Mouse (Mus musculus) adipocyte (in vitro differentiated cells): ENCODE measurements at regions not wholly inside any gene's neighbourhood (a gene's known extent, or its start where the extent isn't known, plus 50 kb on each side); places are given as distances from the start of the nearest gene placed in this dataset.

Experiments
- DNase-seq: peaks from one replicate; pipeline ENCODE4 v3.0.0-alpha.2; 2016; ENCODE audit warnings: low spot score

GRCm38 (mm10) chr8:128223522-128223921 is 134.9 kb upstream of the Nrp1 start:
- no peak for DNase-seq

- no peak for DNase-seq
These were observed 133.3 kb upstream of the Nrp1 start for GRCm38 (mm10) chr8:128225123-128225522.

DNA sequence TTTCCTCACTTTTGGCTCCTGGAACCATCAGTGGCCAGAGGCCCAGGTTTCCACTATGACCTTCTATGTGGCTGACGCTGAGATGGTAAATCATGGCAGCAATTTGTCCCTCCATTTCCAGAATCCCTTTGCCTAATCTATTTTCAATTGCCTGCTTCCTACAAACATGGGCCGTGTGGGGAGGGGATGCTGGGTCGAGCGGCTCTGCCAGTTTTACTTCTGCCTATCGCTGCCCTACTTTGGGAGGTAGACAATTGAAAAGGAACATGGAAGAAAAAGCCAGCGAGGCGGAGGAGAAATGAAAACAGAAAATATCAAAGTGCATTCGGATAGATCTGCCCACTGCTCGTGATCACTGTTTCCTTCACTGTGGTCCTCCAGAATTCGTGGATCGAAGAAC is 123.3 kb upstream of the Nrp1 start:
- DNase-seq, result no peak

DNA sequence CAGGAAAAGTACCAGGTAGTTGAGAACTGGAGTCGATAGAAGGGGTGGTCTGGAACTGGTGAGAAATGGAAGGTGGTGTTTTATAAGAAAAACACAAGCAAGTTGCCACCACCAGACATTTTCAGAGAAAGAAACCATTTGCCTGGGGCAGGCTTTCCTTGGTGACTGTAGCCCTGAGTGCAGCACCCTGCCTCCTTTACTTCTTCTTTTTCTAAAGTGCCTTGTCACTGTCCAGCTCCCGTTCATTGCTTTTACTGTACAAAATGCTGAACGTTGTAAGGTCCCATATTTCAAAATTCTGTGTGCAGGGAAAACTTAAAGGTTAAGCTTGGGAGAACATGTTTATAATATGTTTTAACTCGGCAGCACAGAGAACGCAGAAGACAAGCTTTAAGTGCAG is 122.9 kb upstream of the Nrp1 start:
- DNase-seq, result no peak

DNA sequence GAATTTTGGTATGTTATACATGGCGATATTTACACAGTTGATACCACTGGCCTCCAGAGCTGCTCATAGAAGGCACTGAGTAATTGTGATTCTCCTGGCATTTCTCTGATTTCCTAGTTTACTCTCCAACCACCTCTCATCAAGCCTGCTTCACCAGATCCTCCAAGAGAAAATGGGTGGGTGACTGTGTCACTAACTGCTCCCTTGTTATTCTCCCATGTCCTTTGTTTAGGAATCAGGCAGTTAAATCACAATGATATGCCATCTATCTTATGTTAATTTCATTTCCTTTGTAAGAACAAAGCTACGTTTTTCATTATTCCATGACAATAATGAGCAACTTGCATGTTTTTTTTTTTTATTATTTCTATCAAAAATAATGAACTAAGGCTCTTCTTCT is 122.3 kb upstream of the Nrp1 start:
- no peak for DNase-seq

DNA sequence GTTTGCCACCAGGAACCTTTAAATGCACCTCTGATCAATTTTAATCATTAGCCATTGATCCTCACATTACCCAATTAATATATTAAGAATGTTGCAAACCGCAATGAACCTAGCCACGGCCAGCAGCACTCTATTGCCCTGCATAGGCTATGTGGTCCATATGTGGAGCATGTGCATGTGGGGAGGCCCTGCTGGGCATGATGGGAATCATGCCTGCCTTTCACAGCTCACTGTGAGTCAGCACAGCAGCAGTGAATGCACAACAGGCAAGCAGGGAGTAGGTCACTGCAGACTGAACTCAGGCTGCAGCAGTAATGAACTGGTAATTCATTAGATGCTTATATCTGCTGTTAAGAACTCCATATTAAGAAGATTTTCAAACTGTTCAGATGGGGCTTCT is 119.5 kb upstream of the Nrp1 start:
- DNase-seq, result peak; percentile 3

DNA sequence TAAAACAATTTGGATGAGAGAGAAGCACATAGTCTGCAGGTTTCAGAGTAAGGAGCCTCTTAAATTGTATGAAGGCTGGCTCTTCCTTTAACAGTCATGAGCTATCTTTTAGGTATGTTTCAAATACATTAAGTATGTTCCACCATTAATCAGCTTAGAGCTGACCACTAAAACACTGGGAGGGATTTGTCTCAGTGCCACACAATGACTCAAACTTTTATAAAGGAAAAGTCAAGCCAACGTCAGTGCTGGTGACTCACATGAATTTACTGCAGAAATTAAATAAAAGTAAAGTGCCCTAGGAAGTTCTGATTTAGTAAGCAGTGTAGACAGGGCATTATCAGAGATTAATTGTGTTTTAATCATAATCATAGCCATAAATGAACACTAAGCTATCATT is 118.6 kb upstream of the Nrp1 start:
- DNase-seq, result peak; percentile 40

DNA sequence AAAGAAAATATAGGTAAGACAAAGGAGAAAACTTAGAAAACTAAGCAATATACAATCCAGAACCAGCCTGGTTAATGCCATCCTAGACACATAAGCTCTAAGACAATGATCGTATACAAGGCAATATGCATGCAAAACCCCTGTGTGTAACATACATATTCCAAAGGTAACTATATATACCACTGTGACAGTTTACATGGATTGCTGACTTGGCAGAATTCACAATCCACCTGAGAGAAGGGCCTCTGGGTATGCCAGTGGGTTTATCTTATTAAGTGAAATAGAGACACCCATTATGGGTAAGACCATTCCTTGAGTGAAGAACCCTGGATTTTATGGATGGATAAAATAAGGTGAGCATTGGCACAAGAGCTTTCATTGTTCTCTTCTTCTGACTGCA is 117.2 kb upstream of the Nrp1 start:
- DNase-seq, result no peak

DNA sequence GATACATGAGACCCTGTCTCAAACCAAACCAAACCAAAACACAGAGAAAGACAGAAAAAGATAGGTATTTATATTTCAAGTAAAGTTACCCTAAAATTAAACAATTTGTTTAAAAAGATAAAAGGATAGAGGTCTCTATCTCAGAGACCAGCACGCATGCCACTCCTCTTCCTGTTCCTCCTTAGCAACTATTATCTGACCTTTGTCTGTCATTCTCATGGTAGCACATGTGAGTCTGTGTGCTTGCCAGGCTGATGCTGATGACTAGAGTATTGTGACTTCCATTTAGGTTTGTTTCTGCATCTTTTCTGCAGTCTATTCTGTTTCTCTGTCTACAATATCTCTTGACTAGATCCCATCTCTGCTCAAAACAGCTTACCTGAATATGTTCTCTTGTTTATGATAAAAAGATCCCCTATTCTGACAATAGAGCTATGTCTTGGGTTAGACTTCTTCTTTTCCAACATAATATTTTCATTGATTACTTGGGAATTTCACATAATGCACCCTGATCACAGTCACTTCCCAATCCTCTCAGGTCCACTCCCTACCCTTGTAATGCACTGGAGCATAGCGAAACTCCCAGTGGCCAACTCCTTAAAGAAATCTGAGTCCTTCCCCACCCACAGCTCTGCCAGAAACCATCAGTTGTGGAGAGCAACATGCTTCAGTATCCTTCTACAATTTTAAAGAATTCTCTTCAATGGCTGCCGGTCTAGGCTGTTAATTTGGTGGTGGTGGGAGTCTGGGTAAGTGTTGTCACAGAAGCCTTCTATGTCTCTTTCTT is 115.7 kb upstream of the Nrp1 start:
- DNase-seq, result no peak

- DNase-seq, result no peak
These were observed 106.7 kb upstream of the Nrp1 start for GRCm38 (mm10) chr8:128251723-128252122.

DNA sequence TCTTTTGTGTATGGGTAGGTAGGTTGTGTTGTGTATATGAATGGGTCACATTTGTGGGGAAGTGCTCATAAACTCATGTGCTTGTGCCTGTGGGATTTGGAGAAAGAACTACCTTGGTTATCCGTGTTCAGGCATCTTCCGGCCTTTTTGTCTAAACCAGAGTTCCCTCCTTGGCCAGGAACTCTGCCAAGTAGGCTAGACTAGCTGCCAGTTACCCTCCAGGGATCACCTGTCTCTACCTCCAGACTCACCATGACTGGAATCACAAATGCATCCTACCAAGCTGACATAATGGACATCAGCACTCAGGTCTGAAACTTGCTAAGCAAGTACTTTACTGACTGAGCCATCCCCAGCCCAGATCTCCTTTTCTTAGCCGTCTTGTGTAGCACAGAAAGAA is 97.6 kb upstream of the Nrp1 start:
- DNase-seq, result no peak

GRCm38 (mm10) chr8:128261367-128261766 is 97.0 kb upstream of the Nrp1 start:
- no peak for DNase-seq

GRCm38 (mm10) chr8:128263251-128263947 is 95.0 kb upstream of the Nrp1 start:
- DNase-seq, result no peak

DNA sequence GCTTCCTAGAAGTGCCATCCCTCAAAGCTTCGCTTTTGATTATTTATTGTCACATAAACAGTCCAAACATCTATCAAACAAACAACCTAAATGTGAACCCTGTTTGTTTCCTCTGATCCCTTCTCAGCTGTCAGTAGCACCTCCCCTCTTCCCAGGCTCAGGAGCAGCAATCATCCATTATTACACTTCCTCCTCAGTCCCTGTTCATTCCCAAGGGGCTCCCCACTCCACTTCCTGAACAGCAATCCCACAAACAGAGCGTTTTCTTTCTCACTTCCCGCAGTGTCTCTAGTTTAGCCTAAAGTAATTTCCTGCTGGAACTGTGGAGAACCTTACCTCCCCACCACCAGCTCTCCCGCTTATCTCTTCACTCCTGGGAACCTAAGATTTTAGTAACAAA is 91.1 kb upstream of the Nrp1 start:
- DNase-seq, result no peak

GRCm38 (mm10) chr8:128268010-128268409 is 90.4 kb upstream of the Nrp1 start:
- DNase-seq, result no peak

GRCm38 (mm10) chr8:128269546-128269945 is 88.9 kb upstream of the Nrp1 start:
- DNase-seq, result no peak

- DNase-seq, result peak; percentile 67
These were observed 85.5 kb upstream of the Nrp1 start for GRCm38 (mm10) chr8:128272866-128273344.

DNA sequence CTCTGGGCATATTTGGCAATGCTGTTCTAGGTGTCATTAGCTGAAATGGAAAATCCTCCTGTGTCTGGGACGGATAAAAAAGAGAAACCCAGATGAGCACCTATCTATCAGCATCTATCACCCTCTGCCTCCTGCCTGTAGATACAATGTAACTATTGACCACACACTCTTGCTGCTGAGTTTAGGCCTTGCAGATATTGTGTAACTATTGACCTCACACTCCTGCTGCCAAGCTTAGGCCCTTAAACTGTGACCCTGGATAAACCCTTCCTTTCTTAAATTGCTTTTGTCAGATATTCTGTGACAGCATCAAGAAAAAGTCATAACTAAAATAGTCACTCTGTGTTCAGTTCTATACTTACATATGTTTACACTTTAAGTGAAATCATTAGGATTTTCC is 81.9 kb upstream of the Nrp1 start:
- peak; percentile 8 for DNase-seq

DNA sequence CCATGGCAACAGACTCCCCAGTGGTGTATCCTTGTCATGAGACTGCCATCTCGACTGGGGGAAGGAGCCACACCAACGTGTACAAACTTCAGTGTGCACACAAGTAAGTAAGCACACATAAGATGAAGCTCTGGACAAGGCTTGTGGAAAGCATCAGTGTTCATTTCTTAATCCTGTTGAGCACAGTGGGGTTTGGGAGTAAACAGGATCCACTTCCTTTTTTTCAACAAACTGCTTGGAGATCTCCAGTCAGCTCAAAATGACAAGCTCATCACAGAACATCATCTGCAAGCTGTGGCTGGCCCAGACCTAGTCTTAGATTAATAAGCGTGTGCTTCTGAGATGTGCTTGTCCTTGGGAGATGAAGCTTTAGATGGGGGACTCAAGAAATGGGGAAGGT is 75.6 kb upstream of the Nrp1 start:
- DNase-seq, result no peak

- no peak for DNase-seq
These were observed 75.0 kb upstream of the Nrp1 start for GRCm38 (mm10) chr8:128283365-128283764.

DNA sequence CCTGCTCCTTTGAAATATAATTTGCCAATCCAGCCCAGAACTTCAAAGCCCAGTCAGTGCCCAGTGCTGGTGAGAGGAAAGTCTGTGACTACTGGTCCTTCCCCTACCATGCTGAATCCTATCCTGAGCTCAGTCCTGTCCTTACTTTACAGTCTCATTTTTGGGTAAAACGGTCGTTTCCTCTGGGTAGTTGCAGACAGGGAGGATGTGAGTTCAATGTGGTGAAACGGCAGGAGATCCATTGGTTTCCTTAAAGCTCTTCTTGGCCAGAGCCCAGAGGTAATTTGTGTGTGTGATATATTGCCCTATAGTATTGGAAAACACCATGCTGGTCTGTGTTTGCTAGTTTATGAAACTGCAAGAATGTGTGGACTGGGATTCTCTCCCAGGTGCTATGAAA is 73.6 kb upstream of the Nrp1 start:
- no peak for DNase-seq

DNA sequence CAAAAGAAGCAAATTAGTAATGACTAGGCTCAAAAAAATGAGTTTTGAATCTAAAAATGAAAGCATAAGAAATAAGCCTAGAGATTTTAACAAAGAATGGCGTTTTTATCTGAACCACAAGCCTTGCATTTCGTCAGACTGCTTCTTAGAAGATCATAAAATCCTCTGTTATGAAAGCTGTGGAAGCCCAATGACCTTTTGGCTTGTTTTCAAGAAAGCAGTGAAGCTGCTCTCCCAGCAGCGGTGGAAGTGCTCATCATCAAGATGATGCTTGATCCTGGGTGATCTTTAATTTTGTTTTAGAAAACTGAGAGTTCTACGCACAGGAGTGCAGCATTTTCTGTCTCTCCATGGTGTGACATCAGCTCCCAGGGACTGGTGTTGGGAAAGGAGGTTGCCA is 68.3 kb upstream of the Nrp1 start:
- DNase-seq, result peak; percentile 61

GRCm38 (mm10) chr8:128292394-128292793 is 66.0 kb upstream of the Nrp1 start:
- DNase-seq, result no peak
